Mouse (Mus musculus) c-Kit-positive CD71-negative TER-119-negative erythroid progenitor cells, embryonic 14.5 days (primary cell): ENCODE measurements around the gene Fxyd7.

Source experiments
- DNase-seq: peaks from one replicate; pipeline ENCODE4 v3.0.0-alpha.2; 2013; ENCODE audit warnings: low read depth

Fxyd7 gene

GRCm38 (mm10) chr7:31007775-31008174 lies 43.5 kb downstream of the Fxyd7 start:
- DNase-seq, result no peak

DNA sequence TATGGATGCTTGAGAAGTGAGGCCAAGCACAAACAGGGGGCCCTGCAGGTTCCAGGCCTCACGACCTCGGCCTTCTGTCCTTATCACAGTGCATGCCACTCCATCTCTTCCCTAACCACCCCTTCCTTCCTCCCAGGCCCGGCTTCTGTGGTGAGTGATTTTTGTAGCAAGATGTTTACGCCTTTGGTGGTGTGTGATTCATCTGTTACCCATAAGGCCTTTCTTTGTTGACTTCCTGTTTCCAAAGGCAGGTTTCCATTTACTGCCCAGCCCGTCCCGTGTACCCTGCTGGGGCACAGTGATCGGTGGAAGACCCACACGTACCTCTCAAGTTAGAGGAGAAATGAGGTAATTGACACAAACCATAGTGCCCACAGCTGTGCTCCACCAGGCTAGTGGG lies 48.6 kb downstream of the Fxyd7 start:
- DNase-seq, result peak; percentile 71

DNA sequence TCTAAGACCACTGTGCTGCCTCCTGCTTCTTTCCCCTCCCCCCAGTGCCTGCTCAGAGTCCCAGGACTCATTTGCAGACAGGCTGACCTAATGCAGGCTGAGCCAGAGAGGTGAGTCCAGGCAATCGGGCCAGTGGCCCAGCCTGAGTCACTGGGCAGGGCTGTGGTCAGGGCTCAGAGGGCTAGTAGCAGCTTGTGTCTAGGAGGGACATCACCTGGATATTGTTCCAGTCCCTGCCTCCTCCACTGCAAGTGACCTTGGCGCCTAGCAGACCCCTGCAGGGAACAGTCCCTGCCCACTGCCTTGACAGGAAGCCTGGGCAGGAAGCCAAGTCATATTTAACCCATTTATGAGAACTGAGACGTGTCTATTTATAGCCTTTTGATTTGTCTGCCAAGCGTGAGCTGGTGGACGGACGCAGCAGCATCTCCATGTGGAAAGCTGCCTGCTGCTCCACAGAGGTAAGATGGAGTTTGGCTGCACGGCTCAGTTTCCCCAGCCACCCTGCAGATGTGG lies 50.7 kb downstream of the Fxyd7 start:
- peak; percentile 53 for DNase-seq

DNA sequence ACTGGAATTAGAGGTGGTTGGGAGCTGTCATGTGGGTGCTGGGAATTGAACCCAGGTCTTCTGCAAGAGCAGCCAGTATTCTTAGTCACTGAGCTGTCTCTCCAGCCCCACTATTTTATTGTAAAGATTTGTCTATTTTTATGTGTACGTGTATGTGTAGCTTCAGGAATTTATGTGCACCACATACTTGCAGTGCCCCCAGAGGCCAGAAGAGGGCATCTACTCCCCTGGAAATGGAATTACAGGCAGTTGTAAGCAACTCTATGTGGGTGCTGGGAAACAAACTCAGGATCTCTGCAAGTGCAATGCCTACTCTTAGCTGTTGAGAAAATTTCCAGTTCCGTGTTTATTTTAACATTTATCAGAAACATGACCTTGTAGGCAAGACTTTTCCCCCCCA lies 54.8 kb downstream of the Fxyd7 start:
- DNase-seq, result no peak

GRCm38 (mm10) chr7:30993986-30994385 lies 57.3 kb downstream of the Fxyd7 start:
- no peak for DNase-seq
